In genomic region chr1:89070103-89070700, GRCm38 (mm10) we compare ENCODE assay signal across 8 mouse cellular contexts. TPM values are rescaled to one million over a fixed set of nuclear protein-coding genes. Genes with fewer than 3 reads are reported as not detected.
DNase-seq lines count a peak whose midpoint lies in the region; ATAC-seq and TF ChIP-seq lines count a peak whose summit lies in the region.

Gene Sh3bp4, plus strand, starts transcription at chr1:89070415.

- H3K4me1 ChIP-seq in lung, embryonic 14.5 days (ENCODE audit: insufficient read depth), result peaks cover 14% of the 10 kb centered on the region

- peak; percentile 100 for DNase-seq in NIH3T3 (ENCODE audit: low read depth)
- peak; percentile 90 for DNase-seq in cerebellum, adult 9-11 months
- peak; percentile 95 for DNase-seq in layer of hippocampus, adult 8-10 months (ENCODE audit: low spot score in 2 of 2)
- peak; percentile 100 for DNase-seq in lung, embryonic 14.5 days
- DNase-seq in testis, postnatal 14 days (ENCODE audit: low spot score), result peak; percentile 97

- H3K27ac ChIP-seq in lung, embryonic 14.5 days (ENCODE audit: low read depth), result peak within 1 kb of the TSS; percentile 84

- H3K4me2 ChIP-seq in lung, embryonic 14.5 days, result peak within 1 kb of the TSS; percentile 71

- peak within 1 kb of the TSS; percentile 69 for H3K9ac ChIP-seq in lung, embryonic 14.5 days

- H3K27me3 ChIP-seq in lung, embryonic 14.5 days (ENCODE audit: insufficient read depth, low read length), result no peaks in the 10 kb centered on the region

- H3K4me3 ChIP-seq in lung, embryonic 14.5 days (ENCODE audit: low read depth, low read length), result peak within 1 kb of the TSS; percentile 73

- TF ChIP-seq CTCF in lung, embryonic 14.5 days (IDR thresholded peaks at IDR 0.05; ENCODE audit: low read depth), result no peak

- WGBS in lung, embryonic 14.5 days, result under 1% methylated on average over 63 of the region's 63 CpGs

- ATAC-seq in frontal cortex, adult (ENCODE audit: low TSS enrichment), result peak; percentile 83
- ATAC-seq in hematopoietic stem cell, adult 5-6 weeks (replicated peaks in 1 of 2; ENCODE audit: insufficient read depth in 1 of 2, low FRiP score in 2 of 2, low TSS enrichment in 1 of 2, low read depth in 1 of 2, poor library complexity in 2 of 2, severe bottlenecking in 2 of 2), result peak; percentile 93 to 96
- peak; percentile 95 for ATAC-seq in lung, embryonic 14.5 days (ENCODE audit: insufficient read depth)
- peak; percentile 66 for ATAC-seq in neutrophil, adult 5-6 weeks (ENCODE audit: extremely low read depth, insufficient number of reproducible peaks, low FRiP score, poor library complexity, severe bottlenecking)

- H3K9me3 ChIP-seq in lung, embryonic 14.5 days (ENCODE audit: low read depth, low read length), result no peaks in the 10 kb centered on the region

- no peaks in the 10 kb centered on the region for H3K36me3 ChIP-seq in lung, embryonic 14.5 days (ENCODE audit: insufficient read depth)

RNA-seq across cellular contexts. Expression of gene Sh3bp4, which starts in this region (rescaled TPM):
- total RNA-seq in hematopoietic stem cell, adult 5-6 weeks (2017), result 0.44 and 0.55 TPM in 2 replicates
- total RNA-seq in layer of hippocampus, adult 8-10 months (2022), result 10 to 100 TPM; 21.2 to 23.1 (median 22.6) TPM
- 25.5 and 26.2 TPM in 2 replicates for polyA plus RNA-seq in lung, embryonic 14.5 days (2014; fragmentation: Nextera tagmentation; extraction: Ambion mirVana)
- 0.25 TPM in 1 of 2 replicates, not detected in the other for total RNA-seq in neutrophil, adult 5-6 weeks (2017)

Comparison
In these comparisons a context has a peak if more than half of its experiments do, and no peak if none do; other contexts are left out.
1. Peak in every context shown above with its lines: DNase-seq, ATAC-seq, H3K4me3 ChIP-seq and H3K27ac ChIP-seq.
2. RNA of gene Sh3bp4 (total RNA-seq): 21.2 to 23.1 TPM in layer of hippocampus, adult 8-10 months; 0.44 to 0.55 TPM in hematopoietic stem cell, adult 5-6 weeks and 0.25 TPM in neutrophil, adult 5-6 weeks; every median in the first group is over 10 times any median in the second.
3. Peak in ATAC-seq in hematopoietic stem cell, adult 5-6 weeks; RNA of the gene not detected or under 1 TPM.
4. Peak in ATAC-seq in neutrophil, adult 5-6 weeks; RNA of the gene not detected or under 1 TPM.